Mouse (Mus musculus) cerebellum, postnatal 4 days (tissue): ENCODE results near the gene Hist2h2ab.
"Not testable (repeated sequence)": the region's sequence is repeated elsewhere in the genome, so short reads cannot be mapped to it uniquely, and the experiment has no call there.

ENCODE experiments used
- DNase-seq, 2 experiments: peaks; one replicate each; pipeline ENCODE4 v3.0.0; 2022; ENCODE audit warnings: low spot score in 2 of 2, mixed read lengths in 1 of 2

The Hist2h2ab gene

DNA sequence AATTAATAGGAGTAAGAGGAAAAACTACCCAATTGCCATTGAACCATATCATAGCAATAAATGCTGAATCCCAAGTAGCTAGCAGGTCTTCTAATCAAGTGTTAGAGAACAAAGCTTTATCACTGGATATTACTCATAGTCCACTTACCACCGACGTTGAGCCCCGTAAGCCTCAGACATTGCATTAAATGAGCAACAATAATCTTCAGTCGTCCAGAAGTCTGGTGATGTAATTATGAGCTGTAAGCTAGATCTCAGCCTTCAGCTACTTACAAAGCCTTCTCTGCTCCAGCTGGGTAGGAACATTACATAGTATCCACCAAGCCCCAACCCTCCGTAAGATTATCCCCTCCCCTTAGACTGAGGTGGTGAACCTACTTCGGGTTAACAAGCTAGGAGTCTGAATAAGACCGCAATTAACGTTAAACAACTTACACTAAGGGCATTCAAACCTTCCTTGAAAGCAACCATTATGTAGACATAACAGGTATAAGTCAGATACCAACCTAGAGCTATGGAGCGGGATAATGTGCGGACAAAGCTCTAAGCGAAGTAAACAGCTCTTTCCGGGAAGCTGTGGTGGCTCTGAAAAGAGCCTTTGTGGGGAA lies 18.3 kb downstream of the Hist2h2ab start:
- no peak for DNase-seq

DNA sequence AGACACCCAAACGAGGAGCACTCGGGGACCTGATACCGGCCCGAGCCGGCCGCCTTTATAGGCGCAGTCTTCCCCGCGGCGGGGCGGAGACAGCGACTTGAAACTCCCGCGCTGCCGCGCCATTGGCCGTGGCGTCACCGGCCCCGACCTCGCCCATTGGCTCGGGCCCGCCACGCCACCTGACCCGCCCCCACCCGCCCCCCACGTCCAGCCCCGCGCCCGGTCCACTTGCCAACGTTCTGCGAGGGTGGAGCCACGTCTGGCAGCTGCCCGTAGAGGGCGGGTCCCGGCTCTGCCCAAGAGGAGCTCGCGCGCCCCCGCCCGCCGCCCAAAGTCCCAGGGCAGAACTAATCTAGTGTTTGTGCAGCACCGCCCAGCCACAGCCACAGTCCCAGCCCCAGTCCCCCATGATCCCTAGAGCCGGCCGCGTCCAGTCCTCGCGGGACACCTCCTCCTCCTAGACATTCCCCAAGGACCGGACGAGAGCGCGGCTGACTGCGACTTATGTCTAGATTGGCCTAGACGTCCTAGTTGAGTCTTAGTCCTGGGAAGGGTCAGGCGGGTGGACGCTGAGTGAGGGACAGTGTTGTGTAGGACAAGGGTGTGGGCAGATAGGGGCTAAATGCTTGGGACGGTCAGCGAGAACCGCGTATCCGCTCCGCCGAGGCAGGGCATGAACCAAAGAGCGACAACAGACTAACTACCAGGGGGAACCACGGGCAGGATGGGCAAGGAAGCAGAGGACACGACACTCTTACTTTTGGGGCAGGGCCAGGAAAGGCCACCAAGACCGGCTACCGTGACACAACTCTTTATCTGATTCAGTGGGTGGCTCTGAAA lies 19.5 kb downstream of the Hist2h2ab start, which contains the start of gene Hist2h3c2:
TSS of gene Hist2h3c2 (minus strand) at position 174 of the 840 bp plus-strand sequence.
- DNase-seq: peak in 1 of 2 experiments; percentile 51

DNA sequence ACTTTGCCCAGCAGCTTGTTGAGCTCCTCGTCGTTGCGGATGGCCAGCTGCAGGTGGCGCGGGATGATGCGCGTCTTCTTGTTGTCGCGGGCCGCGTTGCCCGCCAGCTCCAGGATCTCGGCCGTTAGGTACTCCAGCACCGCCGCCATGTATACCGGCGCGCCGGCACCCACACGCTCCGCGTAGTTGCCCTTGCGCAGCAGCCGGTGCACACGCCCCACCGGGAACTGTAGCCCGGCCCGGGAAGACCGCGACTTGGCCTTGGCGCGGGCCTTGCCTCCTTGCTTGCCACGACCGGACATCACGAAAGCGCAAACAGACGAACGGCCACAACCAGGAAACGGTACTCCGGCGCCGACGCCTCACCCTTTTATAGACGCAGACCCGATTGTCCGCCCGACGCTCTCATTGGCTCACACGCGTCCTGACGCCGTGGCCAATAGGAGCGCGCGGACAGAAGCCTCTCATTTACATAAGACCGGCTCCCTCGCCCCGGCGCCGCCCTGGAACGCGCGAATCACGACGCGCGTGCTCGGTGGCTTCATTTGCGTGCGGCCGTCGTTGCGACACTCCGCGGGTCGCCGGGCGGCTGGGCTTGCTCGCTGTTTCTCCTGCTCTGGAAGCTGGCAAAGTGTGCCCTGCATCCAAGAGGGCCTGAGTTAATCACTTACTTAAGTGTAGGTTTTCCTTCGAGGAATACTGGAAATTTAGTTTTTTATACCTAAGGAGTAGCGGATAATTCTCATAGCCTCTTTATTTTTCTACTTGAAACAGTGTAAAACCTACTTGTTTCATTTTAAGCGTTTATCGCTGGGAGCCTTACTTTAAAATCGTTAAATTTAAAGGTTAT lies 20.5 kb downstream of the Hist2h2ab start, which contains the start of gene Hist2h2aa2:
TSS of gene Hist2h2aa2 (minus strand) at position 328 of the 850 bp plus-strand sequence.
- DNase-seq: peak; percentile 83 to 93

- DNase-seq: no peak
These were observed 21.1 kb downstream of the Hist2h2ab start for GRCm38 (mm10) chr3:96240799-96241197.

DNA sequence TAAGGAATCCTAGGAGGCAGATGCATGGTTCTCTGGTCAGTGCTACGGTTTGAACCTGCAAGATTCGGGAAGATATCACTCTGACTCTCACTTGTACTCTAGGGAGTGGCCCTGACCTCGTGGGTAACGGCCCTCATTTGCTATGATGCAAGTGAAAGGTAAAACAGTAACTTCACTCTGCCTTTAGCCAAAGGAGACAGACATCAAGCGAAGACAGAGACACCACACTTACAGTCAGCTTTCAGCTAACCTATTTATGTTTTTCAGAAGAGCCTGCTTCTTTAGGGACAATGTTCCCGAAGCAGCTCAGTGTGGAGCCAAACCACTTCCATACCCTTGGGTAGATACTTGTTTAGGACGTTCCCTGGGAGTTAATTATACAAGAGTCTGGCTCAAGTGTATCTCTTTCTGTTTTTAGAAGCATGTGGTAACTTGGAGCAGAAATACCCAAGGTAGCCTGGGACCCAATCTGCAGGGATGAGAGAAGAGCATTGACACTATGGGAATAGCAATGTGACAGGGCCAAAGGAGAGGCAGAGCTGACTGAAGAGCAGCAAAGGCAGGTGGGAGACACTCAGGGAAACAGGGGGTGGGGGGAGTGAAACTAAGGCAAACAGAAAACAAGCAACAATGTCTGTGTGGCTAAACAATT lies 24.4 kb downstream of the Hist2h2ab start:
- DNase-seq: no peak

GRCm38 (mm10) chr3:96245003-96245886 lies 25.6 kb downstream of the Hist2h2ab start, which contains the start of gene Hist2h2aa1:
Gene Hist2h2aa1, plus strand, starts transcription at chr3:96245497.
- DNase-seq: peak; percentile 54 to 77

- not testable (repeated sequence) for DNase-seq
These were observed 26.4 kb downstream of the Hist2h2ab start for GRCm38 (mm10) chr3:96246018-96246417.

DNA sequence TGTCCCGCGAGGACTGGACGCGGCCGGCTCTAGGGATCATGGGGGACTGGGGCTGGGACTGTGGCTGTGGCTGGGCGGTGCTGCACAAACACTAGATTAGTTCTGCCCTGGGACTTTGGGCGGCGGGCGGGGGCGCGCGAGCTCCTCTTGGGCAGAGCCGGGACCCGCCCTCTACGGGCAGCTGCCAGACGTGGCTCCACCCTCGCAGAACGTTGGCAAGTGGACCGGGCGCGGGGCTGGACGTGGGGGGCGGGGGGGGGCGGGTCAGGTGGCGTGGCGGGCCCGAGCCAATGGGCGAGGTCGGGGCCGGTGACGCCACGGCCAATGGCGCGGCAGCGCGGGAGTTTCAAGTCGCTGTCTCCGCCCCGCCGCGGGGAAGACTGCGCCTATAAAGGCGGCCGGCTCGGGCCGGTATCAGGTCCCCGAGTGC lies 26.8 kb downstream of the Hist2h2ab start, which contains the start of gene Hist2h3c1:
TSS of gene Hist2h3c1 (plus strand) at position 259 of the 430 bp plus-strand sequence.
- not testable (repeated sequence) for DNase-seq

DNA sequence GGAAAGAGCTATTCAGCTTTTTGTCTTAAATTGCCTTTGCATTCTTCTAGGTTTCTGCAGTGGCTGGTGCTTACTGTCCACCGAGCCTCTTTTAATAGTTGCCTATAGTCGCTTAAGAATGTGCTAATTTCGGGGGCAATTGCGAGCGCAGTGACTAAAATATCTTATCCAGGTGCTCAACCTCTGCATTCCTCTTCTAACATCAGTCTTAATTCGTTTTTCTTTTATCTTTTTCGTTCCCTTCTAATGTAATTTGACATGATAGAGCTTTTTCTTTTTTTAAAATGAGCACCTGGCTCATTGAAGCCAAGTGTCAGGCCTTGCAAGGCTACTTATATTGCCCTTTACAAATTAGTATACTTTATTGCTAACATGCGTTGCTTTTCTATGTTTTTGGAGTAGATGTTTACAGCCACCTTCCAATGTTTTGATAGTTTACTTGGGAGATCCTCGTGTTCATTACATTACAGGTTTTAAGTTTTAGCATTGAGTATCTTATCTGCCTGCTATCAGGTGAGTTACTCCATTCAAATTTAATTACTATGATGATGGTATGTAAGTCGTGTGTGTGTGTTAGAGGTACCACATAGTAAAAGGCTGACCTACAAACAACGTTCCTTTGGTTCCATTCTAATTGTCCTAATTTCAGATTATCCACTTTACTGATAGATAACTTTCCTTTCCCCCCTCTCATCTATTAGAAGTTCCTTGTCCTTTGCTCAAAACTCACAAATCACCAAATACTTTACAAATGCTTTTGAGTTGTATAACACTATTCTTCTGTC lies 27.9 kb downstream of the Hist2h2ab start:
- no peak for DNase-seq

DNA sequence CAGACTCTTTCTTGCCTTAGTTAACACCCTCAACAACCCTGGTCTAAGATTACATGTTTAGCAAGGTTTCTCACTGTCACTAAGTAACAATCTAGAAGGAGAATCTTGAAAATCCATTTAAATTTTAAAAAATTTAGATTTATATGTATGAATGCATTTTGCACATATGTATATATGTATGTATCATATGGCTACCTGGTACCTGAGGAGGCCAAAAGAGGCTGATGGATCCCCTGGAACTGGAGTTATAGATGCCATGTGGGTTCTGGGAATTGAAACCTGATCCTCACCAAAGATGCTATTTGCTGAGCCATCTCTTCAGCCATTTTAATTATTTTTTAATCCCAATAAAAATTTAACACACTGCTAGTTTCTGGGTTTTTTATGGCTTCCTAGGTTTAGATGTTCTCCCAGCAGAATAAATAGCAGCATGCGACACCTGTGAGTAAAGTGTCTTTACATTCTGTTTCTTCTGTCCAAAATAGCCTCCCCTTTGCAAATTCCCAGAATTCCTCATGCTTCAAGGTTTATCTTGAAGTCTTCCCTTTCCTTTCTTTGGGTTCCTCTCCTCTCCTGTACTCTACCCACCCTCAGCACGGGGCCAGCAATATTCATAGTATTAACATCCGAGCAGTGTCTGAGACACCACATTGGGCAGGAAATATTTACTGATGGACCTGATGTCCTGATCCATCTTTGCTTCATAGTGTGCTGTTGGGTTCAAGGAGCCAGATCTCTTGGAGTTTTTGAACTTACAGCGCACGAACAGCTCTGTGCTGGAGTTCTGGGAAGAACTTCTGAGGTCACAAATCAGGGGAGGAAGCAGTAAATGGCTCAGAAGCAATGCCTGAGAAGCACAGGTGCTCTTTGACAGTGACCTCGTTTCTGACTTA lies 28.7 kb downstream of the Hist2h2ab start:
- DNase-seq: no peak

DNA sequence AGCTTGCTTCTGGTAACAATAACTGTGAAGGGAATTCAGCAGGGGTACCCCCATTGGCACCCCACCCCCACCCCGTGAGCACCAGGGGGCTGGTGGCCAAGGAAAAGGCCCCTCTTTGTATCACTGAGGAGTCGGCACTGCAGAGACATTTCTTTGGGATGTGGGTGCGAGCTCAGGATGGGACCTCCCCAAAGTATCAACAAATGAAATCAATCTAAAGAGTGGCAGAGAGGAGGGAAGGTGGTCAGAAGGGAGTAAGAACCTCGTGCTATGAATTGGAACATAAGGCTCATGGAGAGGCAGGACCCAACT lies 29.3 kb downstream of the Hist2h2ab start:
- DNase-seq: no peak

DNA sequence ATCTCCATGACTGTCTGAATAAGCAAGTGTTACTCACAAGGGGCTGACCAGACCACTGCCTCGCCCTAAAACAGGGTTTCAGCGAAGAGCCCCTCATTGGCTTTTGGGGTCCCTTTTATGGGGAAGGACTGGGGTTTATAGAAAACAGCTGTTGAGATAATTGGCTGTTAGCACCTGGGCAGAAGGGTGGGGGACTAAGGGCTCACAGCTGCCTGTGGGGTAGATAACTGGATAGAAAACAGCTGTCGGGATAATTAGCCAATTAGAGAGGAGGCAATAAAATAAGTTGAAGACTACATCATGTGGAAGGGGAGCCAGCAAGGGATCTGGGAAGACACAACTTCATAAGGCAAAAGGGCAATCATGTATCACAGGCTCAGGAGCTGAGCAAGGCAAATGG lies 31.2 kb downstream of the Hist2h2ab start:
- DNase-seq: no peak

DNA sequence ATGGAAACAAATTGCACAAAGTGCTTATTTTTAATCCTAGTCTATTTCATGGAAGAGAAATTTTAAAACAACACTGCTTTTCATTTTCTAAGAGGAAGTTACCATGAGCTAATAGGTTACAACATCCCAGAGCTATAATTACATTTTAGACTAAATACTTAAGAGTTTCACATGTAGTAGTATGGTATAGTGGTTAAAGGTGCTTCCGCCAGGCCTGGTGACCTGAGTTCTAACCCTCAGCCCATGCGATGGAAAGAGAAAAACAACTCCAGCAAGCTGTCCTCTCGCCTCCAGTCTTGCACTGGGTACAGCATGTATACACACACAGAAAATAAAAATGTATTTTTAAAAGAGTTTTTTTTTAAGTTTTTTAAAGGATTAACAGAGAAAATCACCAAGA lies 32.1 kb downstream of the Hist2h2ab start:
- DNase-seq: no peak

DNA sequence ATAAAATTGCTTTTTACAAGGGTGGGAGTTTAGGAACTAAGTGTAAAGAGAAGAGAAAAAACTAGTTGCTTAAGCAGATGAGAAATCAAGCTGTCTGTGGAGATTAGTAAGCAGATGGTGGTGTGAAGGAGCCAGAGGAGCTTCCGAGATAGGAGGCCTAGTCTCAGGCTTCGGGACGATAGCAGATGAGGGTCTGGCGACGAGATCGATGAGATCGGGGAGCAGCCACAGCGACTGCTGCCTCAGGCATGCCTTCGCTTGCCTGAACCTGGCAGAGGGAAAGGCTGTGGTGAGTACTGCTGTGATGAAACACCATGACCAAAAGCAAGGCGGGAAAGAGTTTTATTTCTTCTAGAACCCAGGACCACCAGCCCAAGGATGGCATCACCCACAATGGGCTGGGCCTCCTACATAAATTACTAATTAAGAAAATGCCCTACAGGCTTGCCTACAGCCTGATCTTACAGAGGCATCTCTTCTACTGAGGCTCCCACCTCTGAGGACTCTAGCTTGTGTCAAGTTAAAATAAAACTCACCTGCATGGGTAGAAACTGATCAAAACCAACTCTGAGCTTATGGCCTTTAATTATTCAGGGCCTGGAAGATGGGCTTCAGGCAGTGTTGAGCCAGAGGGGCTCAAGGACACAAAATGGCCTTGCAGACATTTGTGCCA lies 35.2 kb downstream of the Hist2h2ab start:
- DNase-seq: peak in 1 of 2 experiments; percentile 27

- no peak for DNase-seq
These were observed 36.4 kb downstream of the Hist2h2ab start for GRCm38 (mm10) chr3:96255926-96256593.

GRCm38 (mm10) chr3:96257190-96257589 lies 37.5 kb downstream of the Hist2h2ab start:
- DNase-seq: no peak

DNA sequence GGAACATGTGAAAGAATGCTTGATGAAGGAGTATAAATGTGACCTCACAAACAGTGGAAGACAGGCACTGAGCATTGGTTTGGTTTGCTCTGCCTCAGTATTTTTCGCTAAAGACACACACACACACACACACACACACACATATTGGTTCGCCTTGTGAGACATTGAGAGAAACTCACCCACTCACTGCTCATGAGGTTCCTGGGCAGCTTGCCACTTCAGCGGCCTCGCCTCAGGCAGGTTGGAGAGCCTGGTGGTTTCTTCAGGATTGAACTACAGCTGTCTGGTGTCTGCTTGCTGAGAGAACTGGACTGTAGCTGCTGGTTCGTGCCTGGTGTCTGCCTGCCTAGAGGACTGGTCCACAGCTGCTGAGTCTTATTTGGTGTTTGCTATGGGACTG lies 40.6 kb downstream of the Hist2h2ab start:
- no peak for DNase-seq
